Mouse (Mus musculus): ENCODE data around the gene Nup188. TPM values are rescaled to one million over a fixed set of nuclear protein-coding genes. Genes with fewer than 3 reads are reported as not detected.

Nup188 gene
- 10 to 100 TPM; 10.5 to 13.1 TPM for total RNA-seq (2021)
- long read RNA-seq, experiment 1, full-length matches to known transcripts: 3 of 5 reads
- long read RNA-seq, experiment 1, partial matches to known transcripts: 1 of 5 reads
- long read RNA-seq, experiment 1, other reads (novel, unspliced or antisense): 1 of 5 reads
- long read RNA-seq, experiment 2, full-length matches to known transcripts: 5 of 10 reads
- long read RNA-seq, experiment 2, partial matches to known transcripts: 4 of 10 reads
- long read RNA-seq, experiment 2, other reads (novel, unspliced or antisense): 1 of 10 reads

GRCm38 (mm10) chr2:30286192-30287026, at the start of gene Nup188, which contains the start of gene Dolk:
Nup188 (plus strand) TSS chr2:30286397.
Dolk (minus strand) TSS chr2:30286334.
- DNase-seq: peak; percentile 98
- intact Hi-C loops (cut with DNase I; ENCODE audit: low total_unique reads): no loop called here

- DNase-seq: no peak
- intact Hi-C loops (cut with DNase I; ENCODE audit: low total_unique reads): no loop called here
Measured at GRCm38 (mm10) chr2:30236426-30237198, 49.6 kb upstream of the Nup188 start.

- intact Hi-C loops (cut with DNase I; ENCODE audit: low total_unique reads): no loop called here
- DNase-seq: peak; percentile 100
Measured at GRCm38 (mm10) chr2:30237199-30237880, 48.9 kb upstream of the Nup188 start, which contains the start of gene Lrrc8a. Lrrc8a (plus strand) TSS chr2:30237715.

GRCm38 (mm10) chr2:30237881-30238280, 48.3 kb upstream of the Nup188 start:
- intact Hi-C loops (cut with DNase I; ENCODE audit: low total_unique reads): no loop called here
- peak; percentile 79 for DNase-seq

- intact Hi-C loops (cut with DNase I; ENCODE audit: low total_unique reads): no loop called here
- no peak for DNase-seq
Measured at GRCm38 (mm10) chr2:30238906-30239465, 47.2 kb upstream of the Nup188 start.

- intact Hi-C loops (cut with DNase I; ENCODE audit: low total_unique reads): no loop called here
- no peak for DNase-seq
Measured at GRCm38 (mm10) chr2:30239777-30240176, 46.4 kb upstream of the Nup188 start.

- no peak for DNase-seq
- intact Hi-C loops (cut with DNase I; ENCODE audit: low total_unique reads): no loop called here
Measured at GRCm38 (mm10) chr2:30240267-30240666, 45.9 kb upstream of the Nup188 start, which contains the start of gene Gm28035. Gm28035 (plus strand) TSS chr2:30240567.

GRCm38 (mm10) chr2:30242509-30242908, 43.7 kb upstream of the Nup188 start:
- intact Hi-C loops (cut with DNase I; ENCODE audit: low total_unique reads): no loop called here

GRCm38 (mm10) chr2:30243391-30243790, 42.8 kb upstream of the Nup188 start:
- intact Hi-C loops (cut with DNase I; ENCODE audit: low total_unique reads): no loop called here
- no peak for DNase-seq

More at GRCm38 (mm10) chr2:30242509-30242908, 43.7 kb upstream of the Nup188 start:
- peak; percentile 40 for DNase-seq

GRCm38 (mm10) chr2:30244595-30245178, 41.5 kb upstream of the Nup188 start:
- DNase-seq: no peak
- intact Hi-C loops (cut with DNase I; ENCODE audit: low total_unique reads): no loop called here

- intact Hi-C loops (cut with DNase I; ENCODE audit: low total_unique reads): no loop called here
Measured at GRCm38 (mm10) chr2:30247036-30247435, 39.2 kb upstream of the Nup188 start.

GRCm38 (mm10) chr2:30247681-30248080, 38.5 kb upstream of the Nup188 start:
- no peak for DNase-seq
- intact Hi-C loops (cut with DNase I; ENCODE audit: low total_unique reads): no loop called here

More at GRCm38 (mm10) chr2:30247036-30247435, 39.2 kb upstream of the Nup188 start:
- no peak for DNase-seq

GRCm38 (mm10) chr2:30249182-30249581, 37.0 kb upstream of the Nup188 start:
- intact Hi-C loops (cut with DNase I; ENCODE audit: low total_unique reads): no loop called here
- no peak for DNase-seq

- no peak for DNase-seq
- intact Hi-C loops (cut with DNase I; ENCODE audit: low total_unique reads): no loop called here
Measured at GRCm38 (mm10) chr2:30250166-30251128, 35.8 kb upstream of the Nup188 start.

- no peak for DNase-seq
- intact Hi-C loops (cut with DNase I; ENCODE audit: low total_unique reads): no loop called here
Measured at GRCm38 (mm10) chr2:30251417-30252104, 34.6 kb upstream of the Nup188 start.

GRCm38 (mm10) chr2:30252521-30252920, 33.7 kb upstream of the Nup188 start:
- intact Hi-C loops (cut with DNase I; ENCODE audit: low total_unique reads): no loop called here
- DNase-seq: no peak

- intact Hi-C loops (cut with DNase I; ENCODE audit: low total_unique reads): no loop called here
- no peak for DNase-seq
Measured at GRCm38 (mm10) chr2:30253809-30254208, 32.4 kb upstream of the Nup188 start.

Measured in gastrocnemius, postnatal 14 days (tissue).